In the genomic region with DNA sequence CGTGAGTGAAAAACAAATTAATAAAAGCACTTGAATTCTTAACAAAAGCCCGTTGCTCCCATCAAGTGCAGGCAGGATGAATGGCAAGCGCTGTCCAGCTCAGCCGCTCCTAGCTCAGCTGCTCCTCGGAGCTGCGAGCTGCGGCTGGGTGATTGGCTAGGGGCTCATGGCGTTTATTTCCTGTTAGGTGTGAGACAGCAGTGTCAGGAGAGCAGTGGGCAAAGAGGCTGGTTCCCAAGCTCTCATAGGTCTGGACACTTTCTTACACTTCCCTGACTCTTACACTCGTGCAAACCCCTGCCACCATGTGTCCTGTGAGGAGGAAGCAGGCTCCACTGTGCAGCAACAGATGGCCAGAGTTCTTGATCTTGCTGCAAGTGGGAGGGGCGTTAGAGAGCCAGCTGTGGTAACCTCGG, we compare ENCODE assay signal across 8 mouse cellular contexts. TPM values are rescaled to one million over a fixed set of nuclear protein-coding genes. Genes with fewer than 3 reads are reported as not detected.
DNase-seq lines count a peak whose midpoint lies in the region; ATAC-seq and TF ChIP-seq lines count a peak whose summit lies in the region.
"Had no signal": no experiment of that assay in that cellular context is flagged by ENCODE, and none has a peak within 500 bp of the region (broad histone marks: within the 10 kb centered on the region; RNA-seq: fewer than 3 reads in every experiment).

No protein-coding gene starts in this region.

- no peaks in the 10 kb centered on the region for H3K27me3 ChIP-seq in limb, embryonic 14.5 days (ENCODE audit: control insufficient read depth, insufficient read depth, low read length)
- H3K27me3 ChIP-seq in myocyte (ENCODE audit: control insufficient read depth, insufficient read depth, insufficient read length) = peaks cover 33% of the 10 kb centered on the region

- no peak overlapping the region for H3K4me3 ChIP-seq in limb, embryonic 14.5 days (replicated peaks; ENCODE audit: low read length)
- no peak overlapping the region for H3K4me3 ChIP-seq in myocyte

- H3K4me1 ChIP-seq in limb, embryonic 14.5 days (ENCODE audit: control insufficient read depth, insufficient read depth, low read length) = peaks cover 4% of the 10 kb centered on the region

- no peaks in the 10 kb centered on the region for H3K36me3 ChIP-seq in limb, embryonic 14.5 days (ENCODE audit: control insufficient read depth, insufficient read depth, low read length)
- no peaks in the 10 kb centered on the region for H3K36me3 ChIP-seq in myocyte (ENCODE audit: control insufficient read depth, insufficient read depth)

- under 1% methylated on average over 11 of the region's 11 CpGs for WGBS in limb, embryonic 14.5 days

- ATAC-seq in limb, embryonic 14.5 days (ENCODE audit: low FRiP score, low read depth) = peak; percentile 88

- H3K27ac ChIP-seq in limb, embryonic 14.5 days (replicated peaks; ENCODE audit: low read depth, low read length) = no peak overlapping the region

- no peak for TF ChIP-seq POLR2A in limb, embryonic 14.5 days (IDR thresholded peaks at IDR 0.05; ENCODE audit: borderline replicate concordance, extremely low read depth, insufficient read depth, insufficient read length)
- TF ChIP-seq POLR2A in myocyte (IDR thresholded peaks at IDR 0.05; ENCODE audit: insufficient read length, low read depth) = no peak

- DNase-seq in ES-CJ7 (ENCODE audit: low read depth, low spot score) (peak; percentile 13), ZHBTc4 (ENCODE audit: low read depth, low spot score) (peak; percentile 45)
- peak; percentile 79 for DNase-seq in forelimb bud, embryonic 11.5 days (ENCODE audit: low read depth, low spot score)
- peak; percentile 84 for DNase-seq in limb, embryonic 14.5 days (ENCODE audit: low spot score)
- no peak for DNase-seq in frontal cortex, postnatal 36 days (ENCODE audit: low spot score in 2 of 2)
- DNase-seq in layer of hippocampus, adult 18-20 months (ENCODE audit: low spot score in 2 of 2) = no peak

- H3ac ChIP-seq in myocyte (ENCODE audit: control insufficient read depth, insufficient read length) = no peak overlapping the region

- no peaks in the 10 kb centered on the region for H3K9me3 ChIP-seq in limb, embryonic 14.5 days (ENCODE audit: control insufficient read depth, low read length)

- H3K79me2 ChIP-seq in myocyte (ENCODE audit: control insufficient read depth, insufficient read depth) = no peaks in the 10 kb centered on the region

- no peak overlapping the region for H3K9ac ChIP-seq in limb, embryonic 14.5 days (ENCODE audit: low read depth, low read length, severe bottlenecking)

- peak overlapping the region; percentile 32; the same call in 1 of the 2 replicates for H3K4me2 ChIP-seq in limb, embryonic 14.5 days (replicated peaks; ENCODE audit: low read depth, low read length, severe bottlenecking)
- peak overlapping the region; percentile 12 for H3K4me2 ChIP-seq in myocyte (ENCODE audit: low read depth)

TF ChIP-seq in myocyte, 11 proteins besides CTCF, POLR2A, EP300 and RAD21:
- TF ChIP-seq USF1 (IDR thresholded peaks at IDR 0.05; ENCODE audit: low read depth) = no peak
- TF ChIP-seq REST (IDR thresholded peaks at IDR 0.05; ENCODE audit: insufficient read depth, insufficient read length) = peak; percentile 75

RNA-seq across cellular contexts. Expression of gene Slc26a3, which starts 53.5 kb away (rescaled TPM):
- 0.04 TPM in 2 replicates for polyA plus RNA-seq in limb, embryonic 14.5 days (2012; rRNA removed)
- not detected in 2 replicates for polyA plus RNA-seq in limb, embryonic 14.5 days (2014; fragmentation: Nextera tagmentation; extraction: Ambion mirVana)
- polyA plus RNA-seq in myocyte (2012; fragmentation: generic; extraction: Trizol) = not detected
- under 1 TPM; 0.20 to 0.30 TPM for total RNA-seq in layer of hippocampus, adult 18-20 months (2021)
- total RNA-seq: gastrocnemius, postnatal 4 days had no signal

RNA-seq across cellular contexts. Expression of gene Cbll1, which starts 55.3 kb away (rescaled TPM):
- 11.2 and 12.2 TPM in 2 replicates for polyA plus RNA-seq in limb, embryonic 14.5 days (2012; rRNA removed)
- polyA plus RNA-seq in limb, embryonic 14.5 days (2014; fragmentation: Nextera tagmentation; extraction: Ambion mirVana) = 16.9 and 19.7 TPM in 2 replicates
- polyA plus RNA-seq in myocyte (2012; fragmentation: generic; extraction: Trizol) = 8.6 TPM
- total RNA-seq in layer of hippocampus, adult 18-20 months (2021) = 10 to 100 TPM; 25.3 to 26.8 TPM

Comparison
In these comparisons a context has a peak if more than half of its experiments do, and no peak if none do; other contexts are left out.
1. DNase-seq: peak in ES-CJ7 (single experiment), ZHBTc4 (single experiment), forelimb bud, embryonic 11.5 days (single experiment) and limb, embryonic 14.5 days (single experiment); none in frontal cortex, postnatal 36 days (0 of 2) and layer of hippocampus, adult 18-20 months (0 of 2).